Mouse (Mus musculus): Measurements from ENCODE around the gene Rcsd1. TPM values are rescaled to one million over a fixed set of nuclear protein-coding genes. Genes with fewer than 3 reads are reported as not detected.

Gene Rcsd1
- polyA plus RNA-seq, 1 experiment from 2014 or later: 7.0 TPM

DNA sequence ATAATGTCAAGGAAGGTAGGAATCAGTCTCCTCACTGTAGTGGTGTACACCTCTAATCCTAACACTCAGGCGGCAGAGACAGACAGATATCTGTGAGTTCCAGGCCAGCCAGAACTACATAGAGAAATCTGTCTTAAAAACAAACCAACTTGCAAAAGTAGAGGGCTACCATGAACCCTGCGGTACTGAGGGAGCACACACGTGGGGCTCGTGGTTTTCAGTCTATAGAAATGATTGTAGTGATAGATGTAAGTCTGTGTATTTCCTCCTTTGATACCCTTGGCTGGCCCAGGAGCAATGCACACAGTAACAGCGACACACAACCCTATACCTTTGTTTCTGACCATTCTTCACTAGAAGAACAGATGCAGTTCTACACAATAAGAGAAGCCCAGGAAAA, 2.4 kb upstream of the Rcsd1 start:
- Histone ChIP-seq H3K4me3 (no peak overlapping the region), H3K27ac (replicated peaks) (no peak overlapping the region), H3K9ac (replicated peaks) (no peak overlapping the region), H3K4me1 (peaks cover 14% of the 10 kb centered on the region), H3K36me3 (no peaks in the 10 kb centered on the region), H3K27me3 (peaks cover 13% of the 10 kb centered on the region; the same call in 1 of the 2 replicates), H3K9me3 (no peaks in the 10 kb centered on the region), H3K4me2 (replicated peaks) (no peak overlapping the region)
- WGBS: 88% methylated on average over 5 of the region's 5 CpGs
- no peak for ATAC-seq (replicated peaks)

DNA sequence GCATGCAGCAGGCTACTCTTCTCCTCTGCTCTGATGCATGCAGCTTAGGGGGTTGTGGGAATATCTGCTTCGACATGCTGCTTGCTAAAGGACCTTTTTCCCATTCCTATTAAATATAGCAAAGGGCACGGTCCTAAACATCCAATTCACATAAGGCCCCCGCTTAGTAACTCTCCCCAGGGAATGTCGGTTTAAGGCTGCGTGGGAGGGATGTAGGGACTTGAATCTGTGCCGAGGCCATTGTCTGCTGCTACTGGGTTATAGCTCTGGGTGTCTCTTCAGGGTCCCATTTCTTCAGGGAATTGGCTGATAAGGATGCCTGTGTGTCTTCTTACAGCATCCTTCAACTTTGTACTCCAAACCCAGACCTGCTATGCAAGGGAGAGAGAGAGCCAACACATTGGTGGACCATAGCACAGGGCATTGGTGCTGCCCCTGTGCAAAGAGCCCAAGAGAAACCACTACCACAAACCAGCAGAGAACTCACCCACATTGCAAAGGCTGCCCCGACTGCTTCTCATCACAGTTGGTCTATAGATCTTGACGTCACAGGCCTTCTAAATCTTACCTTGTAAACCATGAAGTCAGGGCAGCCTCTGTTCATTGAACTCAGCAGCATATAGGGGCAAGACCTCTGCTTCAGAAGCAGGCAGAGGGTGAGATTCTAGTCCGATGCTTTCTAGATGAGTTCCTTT, 724 bp downstream of the Rcsd1 start:
- Histone ChIP-seq H3K4me2 (replicated peaks) (peak overlapping the region; percentile 100; the same call in 1 of the 2 replicates), H3K4me3 (peak overlapping the region; percentile 60; the same call in 1 of the 2 replicates), H3K27me3 (peaks cover 13% of the 10 kb centered on the region; the same call in 1 of the 2 replicates), H3K36me3 (no peaks in the 10 kb centered on the region), H3K9me3 (no peaks in the 10 kb centered on the region), H3K4me1 (peaks cover 14% of the 10 kb centered on the region), H3K27ac (replicated peaks) (no peak overlapping the region), H3K9ac (replicated peaks) (no peak overlapping the region; the same call in 1 of the 2 replicates)
- WGBS: 35% methylated on average over 9 of the region's 9 CpGs
- no peak for ATAC-seq (replicated peaks)

DNA sequence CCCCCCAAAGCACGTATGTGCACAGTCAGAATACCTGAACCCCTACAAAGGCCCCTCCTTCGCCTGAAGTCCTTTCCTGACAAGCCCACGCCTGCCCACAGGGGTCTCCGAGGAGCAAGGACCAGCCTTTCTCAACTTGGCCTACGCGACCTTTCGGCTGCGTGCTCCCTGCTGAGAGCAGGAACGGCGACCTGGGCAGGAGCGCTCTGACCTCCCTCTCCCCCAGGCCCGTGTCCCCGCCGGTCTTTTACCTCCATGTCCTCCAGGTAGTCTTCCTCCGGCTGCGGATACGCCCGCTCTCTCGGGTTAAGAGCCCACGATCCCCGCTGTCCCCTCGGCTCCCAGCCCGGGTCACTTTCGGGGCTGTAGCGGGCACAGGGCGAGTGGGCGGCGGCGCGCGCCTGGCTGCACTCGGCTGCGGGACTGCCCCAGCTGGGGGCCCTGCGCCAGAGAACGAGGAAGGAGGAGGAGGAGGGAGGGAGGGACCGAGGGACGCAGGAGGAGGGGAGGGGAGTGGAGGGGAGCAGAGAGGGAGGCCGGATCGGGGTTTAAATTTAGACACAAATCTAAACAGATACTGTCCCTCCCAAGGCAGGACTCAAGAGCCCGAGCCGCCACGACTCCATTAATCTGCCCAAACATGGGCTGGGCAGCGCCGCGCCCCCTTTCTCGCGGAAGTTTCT, 1.8 kb downstream of the Rcsd1 start:
- no peaks in the 10 kb centered on the region for H3K36me3 ChIP-seq
- H3K27ac ChIP-seq (replicated peaks): no peak overlapping the region
- H3K27me3 ChIP-seq: peaks cover 13% of the 10 kb centered on the region; the same call in 1 of the 2 replicates
- H3K4me3 ChIP-seq: peak overlapping the region; percentile 60
- peak overlapping the region; percentile 68 for H3K9ac ChIP-seq (replicated peaks)
- no peaks in the 10 kb centered on the region for H3K9me3 ChIP-seq
- peak overlapping the region; percentile 100 for H3K4me2 ChIP-seq (replicated peaks)
- under 1% methylated on average over 47 of the region's 47 CpGs for WGBS
- ATAC-seq (replicated peaks): peak; percentile 53
- H3K4me1 ChIP-seq: peaks cover 16% of the 10 kb centered on the region

DNA sequence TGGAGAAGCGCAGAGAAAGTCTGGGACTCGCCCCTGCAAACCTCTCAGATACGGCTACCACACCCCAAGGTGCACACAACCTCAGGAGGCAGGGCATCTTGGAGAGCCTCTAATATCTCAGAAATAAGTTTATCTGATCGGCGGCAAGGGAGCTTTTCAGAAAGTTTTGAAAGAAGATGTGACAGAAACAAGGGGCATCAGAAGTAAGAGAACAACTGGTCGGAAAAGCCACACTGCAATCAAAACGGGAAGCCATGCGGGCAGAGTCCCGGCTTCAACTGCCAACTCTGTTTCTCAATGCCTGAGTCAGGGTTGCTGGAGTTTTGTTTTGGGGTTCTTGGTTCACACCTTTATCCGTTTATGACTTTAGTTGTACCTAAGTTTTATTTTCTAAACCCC, 2.3 kb downstream of the Rcsd1 start:
- no peak overlapping the region for H3K9ac ChIP-seq (replicated peaks)
- H3K27ac ChIP-seq (replicated peaks): no peak overlapping the region
- WGBS: 28% methylated on average over 10 of the region's 10 CpGs
- peaks cover 13% of the 10 kb centered on the region; the same call in 1 of the 2 replicates for H3K27me3 ChIP-seq
- H3K4me3 ChIP-seq: peak overlapping the region; percentile 60
- H3K36me3 ChIP-seq: no peaks in the 10 kb centered on the region
- peaks cover 21% of the 10 kb centered on the region for H3K4me1 ChIP-seq
- ATAC-seq (replicated peaks): no peak
- no peaks in the 10 kb centered on the region for H3K9me3 ChIP-seq
- peak overlapping the region; percentile 100 for H3K4me2 ChIP-seq (replicated peaks)

DNA sequence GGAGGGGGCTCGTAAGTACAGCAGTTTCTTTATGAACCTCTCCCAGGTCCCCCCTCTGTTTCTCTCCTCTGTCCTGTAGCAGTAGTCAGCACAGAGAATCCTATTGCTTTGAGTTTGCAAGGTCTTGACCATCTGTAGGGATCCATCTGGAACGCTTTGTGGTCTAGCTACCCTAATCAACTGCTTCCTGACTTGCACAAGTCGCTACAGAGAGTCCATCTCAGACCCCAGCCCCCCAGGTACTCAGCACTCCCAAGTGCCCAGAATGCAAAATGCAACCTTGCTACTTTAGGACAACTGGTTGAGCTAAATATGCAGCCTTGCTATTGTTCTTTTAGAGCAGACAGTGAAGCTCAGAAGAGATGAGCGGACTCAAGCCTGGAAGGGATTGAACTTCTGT, 3.1 kb downstream of the Rcsd1 start:
- H3K4me2 ChIP-seq (replicated peaks): no peak overlapping the region
- 72% methylated on average over 4 of the region's 4 CpGs for WGBS
- H3K9me3 ChIP-seq: no peaks in the 10 kb centered on the region
- peaks cover 13% of the 10 kb centered on the region; the same call in 1 of the 2 replicates for H3K27me3 ChIP-seq
- ATAC-seq (replicated peaks): no peak
- H3K36me3 ChIP-seq: no peaks in the 10 kb centered on the region
- H3K27ac ChIP-seq (replicated peaks): no peak overlapping the region
- H3K4me3 ChIP-seq: no peak overlapping the region
- H3K4me1 ChIP-seq: peaks cover 23% of the 10 kb centered on the region
- H3K9ac ChIP-seq (replicated peaks): no peak overlapping the region

DNA sequence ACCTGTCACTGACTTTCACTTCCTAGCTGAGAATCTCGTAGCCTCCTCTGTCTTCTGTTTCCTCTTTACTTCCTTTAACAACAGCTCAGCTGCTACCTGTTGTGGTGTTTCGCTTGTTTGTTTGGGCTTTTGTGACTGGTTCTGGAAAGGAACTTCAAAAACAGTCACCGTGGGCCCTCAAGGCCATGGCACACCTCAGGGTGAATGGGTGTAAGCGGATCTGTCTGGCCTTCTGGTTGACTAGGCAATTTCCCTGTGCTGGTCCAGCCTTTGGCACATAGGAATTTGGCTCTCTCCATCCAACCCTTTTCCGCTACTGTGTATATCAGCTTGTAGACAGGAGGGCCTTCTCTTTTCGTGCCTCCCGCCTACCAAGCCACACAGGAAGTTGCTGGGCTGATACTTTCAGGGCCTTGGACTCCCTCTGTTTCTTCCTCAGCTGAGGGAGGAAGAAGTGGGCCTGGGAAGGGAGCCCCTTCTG, 3.6 kb downstream of the Rcsd1 start:
- Histone ChIP-seq H3K4me1 (peaks cover 23% of the 10 kb centered on the region), H3K4me2 (replicated peaks) (no peak overlapping the region), H3K27me3 (peaks cover 13% of the 10 kb centered on the region; the same call in 1 of the 2 replicates), H3K9me3 (no peaks in the 10 kb centered on the region), H3K9ac (replicated peaks) (no peak overlapping the region), H3K4me3 (no peak overlapping the region), H3K36me3 (no peaks in the 10 kb centered on the region), H3K27ac (replicated peaks) (no peak overlapping the region)
- 92% methylated on average over 7 of the region's 7 CpGs for WGBS
- ATAC-seq (replicated peaks): no peak

DNA sequence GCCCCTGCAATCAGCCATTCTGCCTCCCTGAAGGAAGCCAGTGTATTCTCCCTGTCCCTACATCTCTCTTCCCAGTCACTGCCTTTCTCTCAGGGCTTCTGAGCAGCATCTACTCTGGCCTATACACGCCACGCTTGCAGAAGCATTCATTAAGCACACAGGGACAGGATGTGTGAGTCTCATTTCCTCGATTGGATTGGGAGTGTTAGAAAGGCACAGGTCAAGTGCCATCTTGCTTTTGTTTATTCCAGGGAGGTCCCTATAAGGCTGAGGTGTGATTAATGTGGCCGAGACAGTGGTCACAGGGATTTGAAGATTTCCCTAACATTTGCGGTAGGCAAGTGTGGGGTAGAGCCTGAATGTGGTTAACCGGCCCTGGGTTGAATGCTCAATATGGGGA, 4.2 kb downstream of the Rcsd1 start:
- peaks cover 23% of the 10 kb centered on the region for H3K4me1 ChIP-seq
- 82% methylated on average over 6 of the region's 6 CpGs for WGBS
- ATAC-seq (replicated peaks): no peak

DNA sequence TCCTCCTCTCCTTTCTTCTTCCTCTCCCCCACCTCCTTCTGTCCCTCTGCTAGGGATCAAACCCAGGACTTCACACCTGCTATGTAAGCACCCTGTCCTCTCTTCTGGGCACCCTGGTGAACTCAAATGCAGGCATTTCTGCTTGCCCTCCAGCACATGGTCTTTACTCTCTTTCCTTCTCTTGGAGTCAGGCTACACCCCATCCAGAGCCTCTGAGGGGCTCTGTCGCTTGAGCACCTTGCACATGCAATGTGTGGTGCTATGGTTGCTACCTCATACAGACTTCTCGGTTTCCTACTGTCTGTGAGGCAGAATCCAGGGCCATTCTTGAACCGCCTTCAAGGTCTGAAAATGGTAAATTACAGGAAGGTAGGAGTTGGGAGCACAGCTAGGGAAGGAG, 4.7 kb downstream of the Rcsd1 start:
- 80% methylated on average over 3 of the region's 3 CpGs for WGBS
- H3K27ac ChIP-seq (replicated peaks): no peak overlapping the region
- H3K27me3 ChIP-seq: peaks cover 13% of the 10 kb centered on the region; the same call in 1 of the 2 replicates
- no peak overlapping the region for H3K9ac ChIP-seq (replicated peaks)
- no peaks in the 10 kb centered on the region for H3K9me3 ChIP-seq
- peaks cover 23% of the 10 kb centered on the region for H3K4me1 ChIP-seq
- H3K4me2 ChIP-seq (replicated peaks): no peak overlapping the region
- no peak for ATAC-seq (replicated peaks)
- no peak overlapping the region for H3K4me3 ChIP-seq
- no peaks in the 10 kb centered on the region for H3K36me3 ChIP-seq

More for the DNA sequence above, 4.2 kb downstream of the Rcsd1 start:
- Histone ChIP-seq H3K4me3 (no peak overlapping the region), H3K9ac (replicated peaks) (no peak overlapping the region), H3K27ac (replicated peaks) (no peak overlapping the region), H3K4me2 (replicated peaks) (no peak overlapping the region), H3K9me3 (no peaks in the 10 kb centered on the region), H3K27me3 (peaks cover 13% of the 10 kb centered on the region; the same call in 1 of the 2 replicates), H3K36me3 (no peaks in the 10 kb centered on the region)

DNA sequence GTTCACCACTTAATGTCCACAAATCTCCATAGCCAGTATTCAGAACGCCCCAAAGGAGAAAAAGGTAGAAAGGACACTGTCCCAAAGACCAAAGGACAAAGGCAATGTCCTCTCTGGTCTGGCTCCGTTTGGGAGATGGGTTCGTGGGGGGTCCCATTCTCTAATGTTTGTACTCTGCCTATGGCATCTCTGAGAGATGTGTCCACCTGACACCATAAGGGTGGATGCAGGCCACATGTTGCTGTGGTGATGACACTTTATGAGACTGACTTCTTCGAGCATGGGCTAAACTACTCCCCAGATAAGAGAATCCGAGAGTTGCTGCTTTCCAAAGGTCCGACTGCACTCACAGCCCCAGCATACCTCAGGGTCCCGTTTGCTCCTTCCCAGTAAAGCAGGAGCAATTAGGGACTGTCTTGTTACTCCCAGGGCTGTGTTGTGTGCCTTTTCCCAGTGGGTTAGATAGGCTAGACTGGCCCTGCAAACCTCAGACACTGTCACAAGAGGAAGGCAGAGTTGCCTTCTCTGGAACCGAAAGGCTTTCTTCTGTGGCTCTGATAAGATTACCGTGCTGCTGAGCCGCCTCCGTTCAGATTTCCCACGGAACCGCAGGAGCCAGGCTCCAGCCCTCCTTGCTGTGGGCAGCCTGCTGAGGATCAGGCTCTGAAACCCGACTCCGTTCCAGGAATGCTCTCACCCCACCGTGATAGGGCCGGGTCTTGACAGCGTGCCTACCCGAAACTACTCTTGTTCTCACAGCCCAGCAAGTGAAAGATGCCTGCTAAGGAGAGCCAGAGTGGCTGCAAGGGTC, 7.1 kb downstream of the Rcsd1 start:
- H3K27me3 ChIP-seq: 0 out of 2 replicates have a peak, but pooled peaks cover 5% of the 10 kb centered on the region
- H3K9me3 ChIP-seq: no peaks in the 10 kb centered on the region
- H3K9ac ChIP-seq (replicated peaks): no peak overlapping the region; the same call in 1 of the 2 replicates
- H3K4me2 ChIP-seq (replicated peaks): peak overlapping the region; percentile 21
- WGBS: 19% methylated on average over 19 of the region's 19 CpGs
- no peak overlapping the region for H3K4me3 ChIP-seq
- no peak for ATAC-seq (replicated peaks)
- H3K4me1 ChIP-seq: peaks cover 10% of the 10 kb centered on the region
- no peak overlapping the region for H3K27ac ChIP-seq (replicated peaks)
- no peaks in the 10 kb centered on the region for H3K36me3 ChIP-seq

DNA sequence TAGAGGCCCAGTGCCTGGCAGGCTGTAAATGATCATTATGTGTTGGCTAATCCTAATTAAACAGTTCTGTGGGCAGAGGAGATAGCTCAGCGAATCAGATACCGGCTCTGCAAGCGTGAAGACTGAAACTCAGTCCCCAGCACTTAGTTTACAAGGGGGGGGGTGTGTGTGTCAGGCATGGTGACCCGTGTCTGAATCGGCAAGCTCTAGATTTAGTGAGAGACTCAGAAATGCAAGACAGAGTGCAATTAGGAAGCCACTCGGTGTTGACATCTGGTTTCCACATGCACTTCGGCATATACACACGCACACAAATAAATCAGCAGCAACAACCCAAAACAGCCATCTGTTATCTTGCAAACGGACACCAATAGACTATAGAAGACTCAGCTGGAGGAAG, 8.0 kb downstream of the Rcsd1 start:
- Histone ChIP-seq H3K27ac (replicated peaks) (no peak overlapping the region), H3K27me3 (no peaks in the 10 kb centered on the region), H3K4me3 (no peak overlapping the region), H3K36me3 (no peaks in the 10 kb centered on the region), H3K9ac (replicated peaks) (no peak overlapping the region), H3K4me2 (replicated peaks) (no peak overlapping the region), H3K4me1 (peaks cover 9% of the 10 kb centered on the region), H3K9me3 (no peaks in the 10 kb centered on the region)
- ATAC-seq (replicated peaks): no peak
- WGBS: 70% methylated on average over 9 of the region's 9 CpGs

DNA sequence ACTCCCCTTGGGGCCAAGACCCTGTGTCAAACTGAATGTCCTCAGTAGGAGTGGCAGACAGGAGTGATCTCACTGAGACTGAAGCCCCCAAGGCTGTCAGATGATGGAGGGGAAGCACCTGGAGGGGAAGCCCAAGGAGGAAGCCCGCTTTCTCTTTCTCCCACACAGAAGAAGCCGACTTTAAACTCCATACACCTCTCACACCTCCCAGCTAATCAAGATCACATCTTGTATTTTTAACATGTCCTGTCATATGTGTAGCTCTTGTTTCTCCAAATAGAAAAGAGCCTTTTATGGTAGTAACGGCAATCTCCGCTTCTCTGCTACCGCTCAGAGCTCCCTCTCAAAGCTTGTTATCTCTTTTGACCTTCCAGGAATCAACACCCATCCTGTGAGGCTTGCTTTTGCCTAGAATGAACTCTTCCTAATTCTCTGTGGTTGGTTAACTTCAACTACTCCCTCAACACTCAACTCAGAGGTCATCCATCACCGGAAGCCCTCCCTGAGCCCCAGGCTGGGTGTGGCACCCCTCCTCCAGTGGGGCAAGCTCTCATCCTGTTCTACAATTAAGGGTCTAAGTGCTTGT, 8.5 kb downstream of the Rcsd1 start:
- Histone ChIP-seq H3K4me3 (no peak overlapping the region), H3K27ac (replicated peaks) (no peak overlapping the region), H3K36me3 (no peaks in the 10 kb centered on the region), H3K9me3 (no peaks in the 10 kb centered on the region), H3K4me2 (replicated peaks) (no peak overlapping the region), H3K9ac (replicated peaks) (no peak overlapping the region), H3K4me1 (peaks cover 9% of the 10 kb centered on the region), H3K27me3 (no peaks in the 10 kb centered on the region)
- no peak for ATAC-seq (replicated peaks)
- WGBS: 86% methylated on average over 6 of the region's 6 CpGs
